Mouse (Mus musculus) brain, embryonic 14.5 days (tissue): ENCODE measurements at regions not wholly inside any gene's neighbourhood (a gene's known extent, or its start where the extent isn't known, plus 50 kb on each side); places are given as distances from the start of the nearest gene placed in this dataset.
A peak's percentile ranks its signal among the peaks of the same experiment; 100 is the strongest.

Experiments used
- DNase-seq: peaks from one replicate; pipeline ENCODE4 v3.0.0-alpha.2; 2011; ENCODE audit warnings: low read depth
- CTCF ChIP-seq: fragments of 200-500 bp; IDR thresholded peaks from 2 replicates; pipeline ENCODE4 v1.5.1; 2012; ENCODE audit warnings: inconsistent platforms, mild to moderate bottlenecking, moderate library complexity, borderline replicate concordance; ENCODE audit not compliant: insufficient read depth, insufficient read length; ENCODE audit errors: extremely low read depth
- POLR2A ChIP-seq: fragments of 200-500 bp; IDR thresholded peaks from 2 replicates; pipeline ENCODE4 v1.6.1; 2012; ENCODE audit warnings: mild to moderate bottlenecking, inconsistent platforms, borderline replicate concordance; ENCODE audit not compliant: poor library complexity, insufficient read depth, insufficient read length, severe bottlenecking; ENCODE audit errors: extremely low read depth

DNA sequence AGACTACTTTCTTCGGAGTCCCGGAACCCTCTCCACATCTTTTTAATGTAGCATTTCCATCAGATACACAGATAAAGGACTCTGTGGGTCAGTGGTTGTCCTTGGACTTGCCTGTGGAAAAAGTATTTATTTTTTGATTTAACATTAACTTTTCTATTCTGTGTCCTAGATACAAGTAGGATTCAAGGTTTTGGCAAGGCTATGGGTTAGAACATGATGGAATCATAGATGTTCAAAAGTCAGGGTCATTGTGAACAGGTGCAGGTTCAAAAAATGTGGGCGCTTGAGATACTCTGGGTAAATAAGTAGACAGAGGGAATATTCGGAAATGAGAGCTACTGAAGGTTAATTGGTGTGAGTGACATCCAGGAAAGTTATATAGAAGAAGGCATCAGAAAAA, 347.7 kb downstream of the Cypt12 start:
- DNase-seq, result no peak
- TF ChIP-seq POLR2A (no peak), CTCF (no peak)

GRCm38 (mm10) chr3:18298699-18299098, 350.5 kb downstream of the Cypt12 start:
- no peak for DNase-seq
- TF ChIP-seq POLR2A (no peak), CTCF (no peak)

DNA sequence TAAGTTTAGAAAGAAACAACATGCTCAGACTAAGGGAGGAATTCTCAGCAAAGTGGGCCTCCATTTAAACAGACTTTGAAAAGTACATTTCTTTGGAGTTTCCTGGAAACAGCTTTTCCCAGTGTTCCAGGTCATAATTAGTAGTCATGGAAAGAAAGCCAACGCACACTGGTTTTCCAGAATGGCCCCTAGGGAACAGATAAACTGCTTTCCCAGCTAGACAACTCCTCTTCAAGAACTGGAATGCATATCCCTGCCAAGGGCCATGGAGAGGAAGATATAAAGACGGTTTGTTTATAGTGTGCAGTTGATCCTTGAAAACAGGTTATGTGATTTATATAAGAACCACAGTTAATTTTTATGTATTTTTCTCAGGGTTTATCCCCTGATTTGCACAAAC, 351.3 kb downstream of the Cypt12 start:
- DNase-seq, result peak; percentile 18
- no peak for TF ChIP-seq CTCF
- TF ChIP-seq POLR2A, result no peak

GRCm38 (mm10) chr3:18319433-18319832, 371.2 kb downstream of the Cypt12 start:
- DNase-seq, result no peak
- TF ChIP-seq POLR2A (no peak), CTCF (no peak)

- TF ChIP-seq CTCF, result no peak
- no peak for TF ChIP-seq POLR2A
These were observed 385.0 kb downstream of the Cypt12 start for GRCm38 (mm10) chr3:18333182-18333581.

DNA sequence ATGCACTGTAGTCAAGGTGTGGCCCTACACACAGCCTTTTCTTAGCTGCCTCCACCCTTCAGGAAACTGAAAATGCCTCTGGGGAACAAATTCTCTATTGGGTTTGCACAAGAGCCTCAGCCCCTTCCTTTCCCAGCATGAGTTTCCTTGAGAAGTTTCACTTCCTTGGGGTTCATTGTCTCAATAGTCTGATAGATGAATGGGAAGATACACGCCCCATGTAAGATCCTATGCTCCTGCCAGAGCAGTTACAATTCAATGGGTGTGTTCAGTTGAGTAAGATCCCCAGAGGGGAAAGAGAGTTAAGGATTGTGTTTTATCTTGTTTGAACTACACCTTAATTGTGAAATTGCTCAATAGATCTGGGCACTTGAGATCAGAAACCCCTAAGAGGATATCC, 391.0 kb downstream of the Cypt12 start:
- no peak for DNase-seq
- TF ChIP-seq POLR2A (no peak), CTCF (no peak)

More at GRCm38 (mm10) chr3:18333182-18333581, 385.0 kb downstream of the Cypt12 start:
- no peak for DNase-seq

DNA sequence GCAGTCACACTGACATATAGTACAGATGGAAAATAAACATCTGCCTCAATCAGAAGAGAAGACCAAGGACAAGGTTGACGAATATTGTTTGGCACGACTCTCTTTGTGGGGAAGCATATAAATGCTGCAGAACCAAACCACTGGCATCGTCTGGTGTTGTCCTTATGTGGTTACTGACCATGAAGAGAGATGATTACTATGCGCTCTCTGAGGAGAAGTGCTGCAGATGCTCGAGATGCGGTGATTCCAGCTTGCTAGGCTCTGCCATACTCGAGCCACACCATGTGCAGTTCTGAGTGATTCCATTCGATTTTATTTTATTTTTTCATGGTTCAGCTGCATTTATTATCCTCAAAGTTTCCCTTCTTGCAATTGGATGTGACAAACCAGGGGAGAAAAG, 393.5 kb downstream of the Cypt12 start:
- TF ChIP-seq CTCF (no peak), POLR2A (no peak)
- DNase-seq, result peak; percentile 4

GRCm38 (mm10) chr3:18378014-18379005, 430.1 kb downstream of the Cypt12 start:
- TF ChIP-seq POLR2A (no peak), CTCF (no peak)
- DNase-seq, result peak; percentile 60

DNA sequence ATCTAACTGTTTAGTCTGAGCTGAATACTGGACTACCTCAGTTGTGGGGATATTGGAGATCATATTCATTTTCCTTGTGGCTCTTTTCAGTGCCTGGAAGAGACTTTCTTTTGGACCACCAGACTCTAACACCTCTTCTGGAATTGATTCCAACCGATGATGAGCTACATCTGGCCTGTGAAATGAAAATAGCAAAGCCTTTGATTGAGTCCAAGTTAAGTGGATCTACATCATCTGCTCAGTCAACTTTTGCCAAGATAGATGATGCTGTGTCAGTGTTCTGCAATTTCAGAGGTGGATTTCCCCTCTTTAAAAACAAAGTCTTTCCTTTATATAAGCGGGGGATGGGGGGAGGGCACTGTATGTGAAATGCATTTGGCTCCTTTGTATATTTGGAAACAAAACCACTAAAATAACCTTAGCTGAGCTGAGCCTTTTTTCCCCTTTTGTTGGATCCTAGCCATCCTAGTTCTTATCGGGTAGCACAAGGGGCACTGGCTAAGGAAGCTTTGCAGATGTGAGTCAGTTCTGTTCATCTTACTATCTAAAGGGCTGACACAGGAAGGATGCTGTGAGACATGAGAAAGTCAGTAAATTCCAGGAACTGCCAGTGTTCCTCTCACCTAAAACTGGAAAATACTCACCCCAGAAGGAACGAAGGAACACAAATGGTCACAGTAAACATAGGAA, 473.8 kb downstream of the Cypt12 start:
- no peak for TF ChIP-seq CTCF
- TF ChIP-seq POLR2A, result no peak
- DNase-seq, result peak; percentile 79

DNA sequence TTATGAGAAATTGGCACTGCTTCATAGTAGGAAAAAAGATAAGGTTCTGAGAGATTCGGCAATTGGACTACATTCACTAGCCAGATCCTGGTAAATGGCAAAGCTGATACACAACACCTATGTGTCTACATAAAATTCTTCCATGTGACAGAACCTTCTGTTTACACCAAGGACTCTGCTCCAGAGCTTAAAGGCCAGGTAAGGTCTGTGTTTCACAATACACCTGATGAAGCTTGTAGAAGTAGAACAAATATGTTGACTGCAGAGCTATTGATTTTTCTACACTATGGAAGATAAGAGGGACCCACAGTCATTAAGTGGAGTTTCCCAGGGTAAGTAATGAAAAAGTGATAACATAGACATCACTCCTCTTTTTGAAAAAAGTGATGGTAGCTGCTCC, 480.7 kb downstream of the Cypt12 start:
- DNase-seq, result no peak
- TF ChIP-seq POLR2A (no peak), CTCF (no peak)

GRCm38 (mm10) chr3:18438845-18439244, 490.6 kb downstream of the Cypt12 start:
- DNase-seq, result peak; percentile 83
- TF ChIP-seq CTCF (no peak), POLR2A (no peak)
